In genomic region chr9:14635551-14635950, GRCm38 (mm10) we compare ENCODE assay signal across 23 mouse cellular contexts.
"Had no signal": no experiment of that assay in that cellular context is flagged by ENCODE, and none has a peak within 500 bp of the region (broad histone marks: within the 10 kb centered on the region; RNA-seq: fewer than 3 reads in every experiment).

No protein-coding gene starts in this region.

- H3K27ac ChIP-seq: gastrocnemius, adult 2 months; hindbrain, embryonic 10.5 days; hindbrain, embryonic 12.5 days; hindbrain, embryonic 14.5 days; intestine, embryonic 15.5 days; layer of hippocampus, adult 2 months; left cerebral cortex, adult 2 months; limb, embryonic 10.5 days; limb, embryonic 12.5 days had no signal

- H3K4me2 ChIP-seq: heart, embryonic 12.5 days; hindbrain, embryonic 12.5 days; hindbrain, embryonic 14.5 days; intestine, embryonic 15.5 days; limb, embryonic 12.5 days had no signal

- H3K4me3 ChIP-seq: gastrocnemius, adult 2 months; heart, embryonic 12.5 days; hindbrain, embryonic 10.5 days; hindbrain, embryonic 12.5 days; intestine, embryonic 15.5 days; layer of hippocampus, adult 2 months; left cerebral cortex, adult 2 months; limb, embryonic 10.5 days; limb, embryonic 12.5 days had no signal

- DNase-seq: gastrocnemius, adult 2 months; gastrocnemius, postnatal 10 days; gastrocnemius, postnatal 25 days; heart, adult 18-20 months; heart, postnatal 10 days; heart, postnatal 4 days; kidney, adult 18-20 months; kidney, adult 8-10 months; kidney, postnatal 10 days; kidney, postnatal 4 days; liver had no signal

- H3K9ac ChIP-seq: heart, embryonic 12.5 days; hindbrain, embryonic 12.5 days; hindbrain, embryonic 14.5 days; intestine, embryonic 15.5 days; limb, embryonic 12.5 days had no signal

- H3K27me3 ChIP-seq: heart, embryonic 12.5 days had no signal

- H3K36me3 ChIP-seq: heart, embryonic 12.5 days; hindbrain, embryonic 10.5 days; hindbrain, embryonic 12.5 days; intestine, embryonic 15.5 days; limb, embryonic 10.5 days; limb, embryonic 12.5 days had no signal

- ATAC-seq: hindbrain, embryonic 16.5 days; inflammation-experienced regulatory T-cells, adult 6 months; intestine, embryonic 15.5 days; intestine, postnatal 0 days had no signal

- H3K9me3 ChIP-seq: heart, embryonic 12.5 days; hindbrain, embryonic 10.5 days; hindbrain, embryonic 12.5 days; intestine, embryonic 15.5 days; limb, embryonic 10.5 days; limb, embryonic 12.5 days had no signal
